Mouse (Mus musculus) adipocyte (in vitro differentiated cells): ENCODE results near the gene Olfr1130.
"Not testable (repeated sequence)": the region's sequence is repeated elsewhere in the genome, so short reads cannot be mapped to it uniquely, and the experiment has no call there.

Experiments
- DNase-seq: peaks from one replicate; pipeline ENCODE4 v3.0.0-alpha.2; 2016; ENCODE audit warnings: low spot score

The Olfr1130 gene

GRCm38 (mm10) chr2:87605912-87606311 is at the start of gene Olfr1130:
Gene Olfr1130 (plus strand): TSS chr2:87606212.
- DNase-seq: not testable (repeated sequence)

GRCm38 (mm10) chr2:87573602-87574001 is 32.4 kb upstream of the Olfr1130 start, which contains the start of gene Olfr1129:
Gene Olfr1129 (plus strand): TSS chr2:87573902.
- DNase-seq: not testable (repeated sequence)

GRCm38 (mm10) chr2:87626804-87627203 is 20.8 kb downstream of the Olfr1130 start, which contains the start of gene Olfr1131:
Gene Olfr1131 (plus strand): TSS chr2:87627104.
- no peak for DNase-seq

- no peak for DNase-seq
Observed at GRCm38 (mm10) chr2:87637435-87637834, 31.4 kb downstream of the Olfr1130 start, which contains the start of gene Olfr1132. Gene Olfr1132 (minus strand): TSS chr2:87637535.

- no peak for DNase-seq
Observed at GRCm38 (mm10) chr2:87642441-87642840, 36.4 kb downstream of the Olfr1130 start.

GRCm38 (mm10) chr2:87647274-87647673 is 41.3 kb downstream of the Olfr1130 start, which contains the start of gene Olfr1133:
Gene Olfr1133 (minus strand): TSS chr2:87647374.
- DNase-seq: no peak

- no peak for DNase-seq
Observed at GRCm38 (mm10) chr2:87658360-87658759, 52.3 kb downstream of the Olfr1130 start, which contains the start of gene Olfr1134. Gene Olfr1134 (minus strand): TSS chr2:87658460.
